Mouse (Mus musculus): ENCODE measurements around the gene Golim4. TPM values are rescaled to one million over a fixed set of nuclear protein-coding genes. Genes with fewer than 3 reads are reported as not detected.

Gene Golim4
- polyA plus RNA-seq, 1 experiment from 2014 or later: 36.3 TPM

- H3K4me3 ChIP-seq (ENCODE audit: low read depth, low read length): no peak overlapping the region
- no peak for ATAC-seq (replicated peaks; ENCODE audit: insufficient number of reproducible peaks, low FRiP score, low TSS enrichment, low read depth)
- H3K9me3 ChIP-seq (replicated peaks; ENCODE audit: control insufficient read depth, low read length): no peaks in the 10 kb centered on the region
- no peaks in the 10 kb centered on the region for H3K4me1 ChIP-seq (ENCODE audit: control insufficient read depth, insufficient read depth, low read length)
- no peak for DNase-seq (ENCODE audit: low spot score)
- no peak overlapping the region for H3K4me2 ChIP-seq (ENCODE audit: low read depth, low read length)
- H3K27me3 ChIP-seq (ENCODE audit: control insufficient read depth, insufficient read depth, low read length): no peaks in the 10 kb centered on the region
- H3K9ac ChIP-seq (replicated peaks; ENCODE audit: low read length): no peak overlapping the region
- no peak overlapping the region for H3K27ac ChIP-seq (replicated peaks; ENCODE audit: low read depth, low read length)
- H3K36me3 ChIP-seq (replicated peaks; ENCODE audit: control insufficient read depth, insufficient read depth, low read depth, low read length): no peaks in the 10 kb centered on the region
Observed at GRCm38 (mm10) chr3:75910768-75911167, 46.0 kb downstream of the Golim4 start.

- ATAC-seq (replicated peaks; ENCODE audit: insufficient number of reproducible peaks, low FRiP score, low TSS enrichment, low read depth) (no peak), DNase-seq (ENCODE audit: low spot score) (peak; percentile 76)
- H3K9me3 ChIP-seq (replicated peaks; ENCODE audit: control insufficient read depth, low read length): no peaks in the 10 kb centered on the region
- no peaks in the 10 kb centered on the region for H3K36me3 ChIP-seq (replicated peaks; ENCODE audit: control insufficient read depth, insufficient read depth, low read depth, low read length)
- H3K9ac ChIP-seq (replicated peaks; ENCODE audit: low read length): no peak overlapping the region
- no peak overlapping the region for H3K4me2 ChIP-seq (ENCODE audit: low read depth, low read length)
- H3K4me3 ChIP-seq (ENCODE audit: low read depth, low read length): no peak overlapping the region
- no peak overlapping the region for H3K27ac ChIP-seq (replicated peaks; ENCODE audit: low read depth, low read length)
- WGBS: 30% methylated on average over 4 of the region's 4 CpGs
- H3K27me3 ChIP-seq (ENCODE audit: control insufficient read depth, insufficient read depth, low read length): no peaks in the 10 kb centered on the region
- no peaks in the 10 kb centered on the region for H3K4me1 ChIP-seq (ENCODE audit: control insufficient read depth, insufficient read depth, low read length)
Observed at GRCm38 (mm10) chr3:75910257-75910656, 46.5 kb downstream of the Golim4 start.

- no peak for ATAC-seq (replicated peaks; ENCODE audit: insufficient number of reproducible peaks, low FRiP score, low TSS enrichment, low read depth)
- Histone ChIP-seq H3K27ac (replicated peaks; ENCODE audit: low read depth, low read length) (no peak overlapping the region), H3K9me3 (replicated peaks; ENCODE audit: control insufficient read depth, low read length) (no peaks in the 10 kb centered on the region), H3K4me1 (ENCODE audit: control insufficient read depth, insufficient read depth, low read length) (no peaks in the 10 kb centered on the region), H3K36me3 (replicated peaks; ENCODE audit: control insufficient read depth, insufficient read depth, low read depth, low read length) (no peaks in the 10 kb centered on the region), H3K9ac (replicated peaks; ENCODE audit: low read length) (no peak overlapping the region), H3K4me2 (ENCODE audit: low read depth, low read length) (no peak overlapping the region), H3K27me3 (ENCODE audit: control insufficient read depth, insufficient read depth, low read length) (no peaks in the 10 kb centered on the region), H3K4me3 (ENCODE audit: low read depth, low read length) (no peak overlapping the region)
- DNase-seq (ENCODE audit: low spot score): no peak
- WGBS: 82% methylated on average over 11 of the region's 11 CpGs
Observed at GRCm38 (mm10) chr3:75901903-75902598, 54.7 kb downstream of the Golim4 start.

GRCm38 (mm10) chr3:75895075-75895474, 61.7 kb downstream of the Golim4 start:
- no peaks in the 10 kb centered on the region for H3K4me1 ChIP-seq (ENCODE audit: control insufficient read depth, insufficient read depth, low read length)
- WGBS: 89% methylated on average over 5 of the region's 5 CpGs
- no peaks in the 10 kb centered on the region for H3K9me3 ChIP-seq (replicated peaks; ENCODE audit: control insufficient read depth, low read length)
- H3K4me3 ChIP-seq (ENCODE audit: low read depth, low read length): no peak overlapping the region
- no peak overlapping the region for H3K9ac ChIP-seq (replicated peaks; ENCODE audit: low read length)
- no peaks in the 10 kb centered on the region for H3K27me3 ChIP-seq (ENCODE audit: control insufficient read depth, insufficient read depth, low read length)
- no peak overlapping the region for H3K27ac ChIP-seq (replicated peaks; ENCODE audit: low read depth, low read length)
- DNase-seq (ENCODE audit: low spot score) (no peak), ATAC-seq (replicated peaks; ENCODE audit: insufficient number of reproducible peaks, low FRiP score, low TSS enrichment, low read depth) (no peak)
- no peaks in the 10 kb centered on the region; the same call in none of the 2 replicates for H3K36me3 ChIP-seq (replicated peaks; ENCODE audit: control insufficient read depth, insufficient read depth, low read depth, low read length)
- no peak overlapping the region for H3K4me2 ChIP-seq (ENCODE audit: low read depth, low read length)

DNA sequence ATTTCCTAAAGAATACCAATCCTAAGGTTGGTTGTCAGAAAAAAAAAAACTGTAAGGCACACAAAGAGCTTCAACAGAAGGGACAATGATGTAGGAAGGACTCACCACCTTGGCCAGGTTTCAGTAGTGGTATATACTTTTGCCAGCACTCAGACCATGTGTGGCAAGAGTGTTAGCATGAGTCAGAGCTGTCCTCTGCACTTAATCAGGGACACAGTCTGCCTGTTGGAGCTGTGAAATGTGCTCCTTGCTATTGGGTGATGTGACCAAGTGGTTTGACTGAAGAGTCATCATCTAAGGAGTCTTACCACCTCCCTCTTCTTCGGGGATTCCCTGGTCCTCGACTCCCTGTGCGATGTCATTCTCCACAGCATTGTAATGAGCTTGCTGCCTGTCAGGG, 65.2 kb downstream of the Golim4 start:
- Histone ChIP-seq H3K36me3 (replicated peaks; ENCODE audit: control insufficient read depth, insufficient read depth, low read depth, low read length) (peaks cover under 1% of the 10 kb centered on the region), H3K4me2 (ENCODE audit: low read depth, low read length) (no peak overlapping the region), H3K9ac (replicated peaks; ENCODE audit: low read length) (no peak overlapping the region), H3K9me3 (replicated peaks; ENCODE audit: control insufficient read depth, low read length) (no peaks in the 10 kb centered on the region), H3K27me3 (ENCODE audit: control insufficient read depth, insufficient read depth, low read length) (no peaks in the 10 kb centered on the region), H3K4me1 (ENCODE audit: control insufficient read depth, insufficient read depth, low read length) (no peaks in the 10 kb centered on the region), H3K4me3 (ENCODE audit: low read depth, low read length) (no peak overlapping the region), H3K27ac (replicated peaks; ENCODE audit: low read depth, low read length) (no peak overlapping the region)
- ATAC-seq (replicated peaks; ENCODE audit: insufficient number of reproducible peaks, low FRiP score, low TSS enrichment, low read depth): no peak
- no peak for DNase-seq (ENCODE audit: low spot score)
- 92% methylated on average over 3 of the region's 3 CpGs for WGBS

DNA sequence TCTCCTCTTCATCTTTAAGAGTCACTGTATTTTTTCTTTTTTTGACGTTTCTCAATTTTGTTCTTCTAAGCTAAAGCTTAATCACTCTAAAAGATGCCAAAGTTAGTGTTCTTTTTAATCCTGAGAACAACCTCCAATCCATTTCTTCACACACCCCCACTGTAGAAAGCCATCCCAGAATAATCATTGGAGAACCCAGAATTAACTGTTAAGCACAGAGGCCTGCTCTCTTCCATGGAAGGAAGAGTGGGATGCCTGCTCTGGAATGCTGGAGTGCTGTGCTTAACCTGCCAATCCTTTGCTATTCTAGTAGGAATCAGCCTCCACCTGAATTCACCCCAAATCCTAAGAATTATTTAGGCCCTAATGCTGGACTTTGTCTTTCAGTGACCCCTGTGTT, 67.4 kb downstream of the Golim4 start:
- H3K4me2 ChIP-seq (ENCODE audit: low read depth, low read length): no peak overlapping the region
- H3K27me3 ChIP-seq (ENCODE audit: control insufficient read depth, insufficient read depth, low read length): no peaks in the 10 kb centered on the region
- H3K4me3 ChIP-seq (ENCODE audit: low read depth, low read length): no peak overlapping the region
- peaks cover 3% of the 10 kb centered on the region for H3K36me3 ChIP-seq (replicated peaks; ENCODE audit: control insufficient read depth, insufficient read depth, low read depth, low read length)
- DNase-seq (ENCODE audit: low spot score): no peak
- no peaks in the 10 kb centered on the region for H3K4me1 ChIP-seq (ENCODE audit: control insufficient read depth, insufficient read depth, low read length)
- no peak overlapping the region for H3K9ac ChIP-seq (replicated peaks; ENCODE audit: low read length)
- no peak for ATAC-seq (replicated peaks; ENCODE audit: insufficient number of reproducible peaks, low FRiP score, low TSS enrichment, low read depth)
- 87% methylated on average over 1 of the region's 1 CpGs for WGBS
- H3K27ac ChIP-seq (replicated peaks; ENCODE audit: low read depth, low read length): no peak overlapping the region
- no peaks in the 10 kb centered on the region for H3K9me3 ChIP-seq (replicated peaks; ENCODE audit: control insufficient read depth, low read length)

DNA sequence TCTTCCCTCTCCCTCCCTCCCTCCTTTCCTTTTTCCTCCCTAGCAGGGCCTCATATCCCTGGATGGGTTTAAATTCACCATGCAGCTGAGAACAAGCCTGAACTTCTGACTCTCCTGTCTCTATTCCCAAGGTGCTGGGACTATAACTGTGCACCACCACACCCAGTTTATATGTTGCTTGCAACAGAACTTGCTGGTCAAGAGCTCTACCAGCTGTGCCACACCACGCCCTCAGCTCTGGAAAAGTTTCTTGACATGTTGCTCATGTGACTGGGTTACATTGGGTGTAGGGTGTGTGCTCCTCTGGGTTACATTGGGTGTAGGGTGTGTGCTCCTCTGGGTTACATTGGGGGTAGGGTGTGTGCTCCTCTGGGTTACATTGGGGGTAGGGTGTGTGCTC, 75.2 kb downstream of the Golim4 start:
- Histone ChIP-seq H3K27me3 (ENCODE audit: control insufficient read depth, insufficient read depth, low read length) (no peaks in the 10 kb centered on the region), H3K4me3 (ENCODE audit: low read depth, low read length) (no peak overlapping the region), H3K9ac (replicated peaks; ENCODE audit: low read length) (no peak overlapping the region), H3K9me3 (replicated peaks; ENCODE audit: control insufficient read depth, low read length) (no peaks in the 10 kb centered on the region), H3K4me2 (ENCODE audit: low read depth, low read length) (no peak overlapping the region), H3K36me3 (replicated peaks; ENCODE audit: control insufficient read depth, insufficient read depth, low read depth, low read length) (peaks cover 8% of the 10 kb centered on the region), H3K4me1 (ENCODE audit: control insufficient read depth, insufficient read depth, low read length) (no peaks in the 10 kb centered on the region), H3K27ac (replicated peaks; ENCODE audit: low read depth, low read length) (no peak overlapping the region)
- WGBS: 96% methylated on average over 1 of the region's 1 CpGs
- ATAC-seq (replicated peaks; ENCODE audit: insufficient number of reproducible peaks, low FRiP score, low TSS enrichment, low read depth) (no peak), DNase-seq (ENCODE audit: low spot score) (no peak)

DNA sequence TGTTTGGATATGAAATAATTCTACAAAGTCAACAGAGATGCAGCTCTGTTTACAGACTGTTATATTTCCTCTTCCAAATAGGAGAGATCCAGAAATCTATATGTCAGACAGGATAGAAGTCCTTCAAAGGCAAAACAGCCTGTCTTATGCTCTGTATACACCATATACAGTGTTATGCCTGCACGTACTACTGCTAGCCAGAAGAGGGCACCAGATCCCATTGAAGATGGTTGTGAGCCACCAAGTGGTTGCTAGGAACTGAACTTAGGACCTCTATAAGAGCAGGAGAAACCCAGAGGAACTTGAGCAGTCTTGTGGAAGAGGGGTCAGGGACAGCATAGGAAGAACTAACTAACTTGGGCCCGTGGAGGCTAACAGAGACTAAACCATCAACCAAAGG, 77.5 kb downstream of the Golim4 start:
- ATAC-seq (replicated peaks; ENCODE audit: insufficient number of reproducible peaks, low FRiP score, low TSS enrichment, low read depth) (0 out of 2 replicates have a peak, but pooled peaks have one; percentile 18), DNase-seq (ENCODE audit: low spot score) (no peak)
- peaks cover 5% of the 10 kb centered on the region; the same call in 1 of the 2 replicates for H3K36me3 ChIP-seq (replicated peaks; ENCODE audit: control insufficient read depth, insufficient read depth, low read depth, low read length)
- H3K27ac ChIP-seq (replicated peaks; ENCODE audit: low read depth, low read length): no peak overlapping the region
- no peaks in the 10 kb centered on the region for H3K9me3 ChIP-seq (replicated peaks; ENCODE audit: control insufficient read depth, low read length)
- no peak overlapping the region for H3K4me2 ChIP-seq (ENCODE audit: low read depth, low read length)
- WGBS: 88% methylated on average over 2 of the region's 2 CpGs
- H3K27me3 ChIP-seq (ENCODE audit: control insufficient read depth, insufficient read depth, low read length): no peaks in the 10 kb centered on the region
- H3K4me1 ChIP-seq (ENCODE audit: control insufficient read depth, insufficient read depth, low read length): no peaks in the 10 kb centered on the region
- no peak overlapping the region for H3K9ac ChIP-seq (replicated peaks; ENCODE audit: low read length)
- no peak overlapping the region for H3K4me3 ChIP-seq (ENCODE audit: low read depth, low read length)
